Mouse (Mus musculus) embryonic fibroblast, embryonic 13.5 days (primary cell): Measurements from ENCODE around the gene Slco4a1. TPM values are rescaled to one million over a fixed set of nuclear protein-coding genes. Genes with fewer than 3 reads are reported as not detected.

ENCODE experiments used
- H3K27ac ChIP-seq: 2 replicates; pipeline ENCODE4 v1.5.1; 2012; ENCODE audit warnings: low read length, control low read depth, inconsistent platforms; ENCODE audit not compliant: insufficient read depth
- H3K4me1 ChIP-seq: 2 replicates; pipeline ENCODE4 v1.6.1; 2011; ENCODE audit warnings: low read length; ENCODE audit not compliant: control insufficient read depth, insufficient read depth
- H3K4me3 ChIP-seq: 2 replicates; pipeline ENCODE4 v1.5.1; 2011; ENCODE audit warnings: mild to moderate bottlenecking, control low read depth, low read length; ENCODE audit not compliant: insufficient read depth
- CTCF ChIP-seq: IDR thresholded peaks from 2 replicates; pipeline ENCODE4 v1.5.1; 2011; ENCODE audit warnings: mild to moderate bottlenecking, control low read depth, low read length, moderate library complexity, borderline replicate concordance; ENCODE audit not compliant: insufficient read depth
- POLR2A ChIP-seq: IDR thresholded peaks from 2 replicates; pipeline ENCODE4 v1.6.1; 2011; ENCODE audit warnings: low read depth, mild to moderate bottlenecking, control low read depth, low read length, moderate library complexity
- polyA plus RNA-seq: library from polyadenylated mRNA; stranded (reverse); fragments of >200 nt; gene quantifications from 2 replicates; pipeline ENCODE4 v1.2.4, GENCODE M21; 2011; ENCODE audit warnings: low read depth; ENCODE audit not compliant: missing spikeins, insufficient read length

Gene Slco4a1
- polyA plus RNA-seq, 1 experiment: 4.2 TPM

GRCm38 (mm10) chr2:180469768-180470167, 13.7 kb downstream of the Slco4a1 start:
- no peaks in the 10 kb centered on the region for H3K4me1 ChIP-seq
- no peak overlapping the region for H3K27ac ChIP-seq
- TF ChIP-seq CTCF (no peak), POLR2A (no peak)
- no peak overlapping the region for H3K4me3 ChIP-seq

DNA sequence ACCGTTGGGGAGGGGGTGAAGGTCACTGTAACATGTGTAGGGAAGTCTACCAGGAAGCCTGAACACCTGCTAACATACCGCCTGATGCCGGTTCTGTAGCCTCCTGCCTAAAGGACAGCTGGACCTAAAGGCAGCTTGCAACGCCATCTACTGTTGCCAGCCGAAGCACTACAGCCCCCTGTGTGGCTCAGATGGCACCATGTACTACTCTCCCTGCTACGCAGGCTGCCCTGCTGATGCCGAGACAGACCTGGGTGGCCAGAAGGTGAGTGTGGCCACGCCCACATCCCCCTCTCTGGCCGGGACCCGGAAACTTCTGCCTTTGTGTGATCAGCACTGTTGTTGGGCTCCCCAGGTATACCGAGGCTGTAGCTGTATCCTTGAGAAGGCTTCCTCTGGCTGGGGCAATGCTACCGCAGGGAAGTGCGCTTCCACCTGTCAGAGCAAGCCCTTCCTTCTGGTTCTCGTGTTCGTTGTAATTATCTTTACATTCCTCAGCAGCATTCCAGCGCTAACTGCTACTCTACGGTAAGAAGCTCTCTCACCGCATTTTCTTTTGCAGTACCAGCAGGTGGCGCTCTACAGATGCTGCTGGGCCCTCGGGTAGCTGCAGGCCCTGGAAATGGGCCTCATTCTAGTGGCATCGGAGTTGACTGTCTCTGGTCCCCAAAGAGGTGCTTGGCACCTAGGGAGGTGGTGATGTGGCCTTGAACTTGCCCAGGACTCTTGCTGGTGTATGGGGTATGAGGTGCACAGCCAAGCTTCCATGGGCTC, 16.4 kb downstream of the Slco4a1 start:
- Histone ChIP-seq H3K4me3 (no peak overlapping the region), H3K4me1 (no peaks in the 10 kb centered on the region), H3K27ac (no peak overlapping the region)
- TF ChIP-seq CTCF (peak; percentile 58), POLR2A (no peak)

- 0 out of 2 replicates have a peak, but pooled peaks have one; percentile 21 for TF ChIP-seq CTCF
- TF ChIP-seq POLR2A: no peak
- H3K27ac ChIP-seq: no peak overlapping the region
- no peak overlapping the region for H3K4me3 ChIP-seq
- H3K4me1 ChIP-seq: no peaks in the 10 kb centered on the region
These were observed 17.0 kb downstream of the Slco4a1 start for GRCm38 (mm10) chr2:180473080-180473440.

GRCm38 (mm10) chr2:180474864-180475263, 18.8 kb downstream of the Slco4a1 start:
- Histone ChIP-seq H3K27ac (no peak overlapping the region), H3K4me3 (no peak overlapping the region), H3K4me1 (no peaks in the 10 kb centered on the region)
- no peak for TF ChIP-seq CTCF

GRCm38 (mm10) chr2:180482274-180482673, 26.2 kb downstream of the Slco4a1 start:
- Histone ChIP-seq H3K27ac (no peak overlapping the region), H3K4me1 (no peaks in the 10 kb centered on the region), H3K4me3 (no peak overlapping the region)
- no peak for TF ChIP-seq POLR2A
- no peak for TF ChIP-seq CTCF

DNA sequence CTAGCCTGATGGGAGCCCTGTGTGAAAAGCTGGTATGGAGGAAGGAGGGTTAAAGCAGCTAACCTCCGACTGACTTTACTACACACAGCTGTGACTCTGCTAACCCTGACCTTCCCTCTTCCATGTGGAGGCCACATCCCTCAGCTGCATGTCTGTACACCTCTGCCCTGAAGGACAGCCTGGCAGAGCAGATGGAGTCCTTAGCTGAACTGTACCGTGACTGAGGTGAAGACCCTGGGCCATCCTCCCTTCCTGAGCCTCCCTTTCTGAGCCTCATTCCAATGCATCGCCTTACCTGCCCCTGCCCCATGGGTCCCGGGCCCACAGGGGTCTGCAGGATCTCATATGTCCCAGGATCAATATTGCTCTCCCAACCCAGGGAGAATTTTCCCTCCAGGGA, 28.8 kb downstream of the Slco4a1 start:
- TF ChIP-seq POLR2A: no peak
- Histone ChIP-seq H3K4me1 (no peaks in the 10 kb centered on the region), H3K27ac (no peak overlapping the region), H3K4me3 (no peak overlapping the region)

GRCm38 (mm10) chr2:180485306-180485705, 29.3 kb downstream of the Slco4a1 start:
- Histone ChIP-seq H3K4me1 (no peaks in the 10 kb centered on the region), H3K27ac (no peak overlapping the region), H3K4me3 (no peak overlapping the region)
- TF ChIP-seq POLR2A: no peak
- TF ChIP-seq CTCF: no peak

- no peak overlapping the region for H3K27ac ChIP-seq
These were observed 32.2 kb downstream of the Slco4a1 start for GRCm38 (mm10) chr2:180488210-180488751.

DNA sequence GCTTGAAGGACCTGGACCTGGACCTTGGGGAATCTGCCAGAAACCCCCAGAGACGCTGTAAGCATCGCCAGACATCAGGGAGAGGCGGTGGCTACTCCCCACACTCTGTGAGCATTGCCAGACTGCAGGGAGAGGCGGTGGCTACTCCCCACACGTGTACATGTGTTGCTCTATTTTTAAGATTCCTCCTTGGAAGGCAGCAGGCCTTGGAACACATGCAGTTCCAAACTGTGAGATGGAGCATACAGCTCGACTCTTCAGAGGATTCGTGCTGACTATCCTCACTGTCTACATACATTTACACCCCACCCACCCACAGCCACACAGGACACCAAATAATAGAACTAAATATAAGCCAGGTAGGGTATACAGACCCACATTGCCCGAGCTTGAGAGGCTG, 39.9 kb downstream of the Slco4a1 start:
- H3K4me1 ChIP-seq: no peaks in the 10 kb centered on the region
- no peak for TF ChIP-seq CTCF
- TF ChIP-seq POLR2A: no peak
- H3K27ac ChIP-seq: no peak overlapping the region

More at GRCm38 (mm10) chr2:180488210-180488751, 32.2 kb downstream of the Slco4a1 start:
- Histone ChIP-seq H3K4me1 (no peaks in the 10 kb centered on the region), H3K4me3 (no peak overlapping the region)
- no peak for TF ChIP-seq POLR2A
- no peak for TF ChIP-seq CTCF

GRCm38 (mm10) chr2:180499741-180500140, 43.7 kb downstream of the Slco4a1 start, which contains the start of gene Ntsr1:
Gene Ntsr1 (plus strand): TSS chr2:180499976.
- Histone ChIP-seq H3K4me3 (no peak within 1 kb of the TSS), H3K4me1 (no peaks in the 10 kb centered on the region), H3K27ac (no peak within 1 kb of the TSS)
- no peak for TF ChIP-seq POLR2A
- TF ChIP-seq CTCF: no peak

More for the DNA sequence above, 39.9 kb downstream of the Slco4a1 start:
- H3K4me3 ChIP-seq: no peak overlapping the region
